Mouse (Mus musculus): ENCODE results near the gene Rbbp6. TPM values are rescaled to one million over a fixed set of nuclear protein-coding genes. Genes with fewer than 3 reads are reported as not detected.

Gene Rbbp6
- polyA plus RNA-seq (2014; fragmentation: Illumina TruSeq; extraction: RNeasy Lipid Tissue Mini Kit (QIAGEN cat#74804); ENCODE audit: low read depth, low replicate concordance), result 153 TPM

DNA sequence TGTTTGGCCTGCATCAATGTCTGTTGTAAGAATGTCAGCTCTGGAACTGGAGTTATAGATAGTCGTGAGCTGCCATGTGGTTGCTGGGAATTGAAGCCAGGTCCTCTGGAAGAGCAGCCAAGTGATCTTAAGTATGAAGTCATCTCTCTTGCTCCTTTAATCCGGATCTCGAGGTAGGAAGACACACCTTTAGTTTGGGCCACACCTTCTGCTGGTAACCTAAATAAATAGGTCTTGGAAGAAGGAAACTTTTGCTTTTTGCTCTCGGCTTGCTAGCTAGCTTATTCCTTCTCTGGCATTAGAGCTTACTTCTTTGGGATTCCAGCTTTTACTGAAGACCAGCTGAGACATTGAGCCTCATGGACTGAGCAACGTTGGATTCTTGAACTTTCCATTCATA is at the start of gene Rbbp6:
Gene Rbbp6 (plus strand): TSS at position 301 of the 400 bp plus-strand sequence.

Other genes with a start within 250 kb of the Rbbp6 start
- gene Tnrc6a, start 158.2 kb downstream of the Rbbp6 start, polyA plus RNA-seq (2014; fragmentation: Illumina TruSeq; extraction: RNeasy Lipid Tissue Mini Kit (QIAGEN cat#74804); ENCODE audit: low read depth, low replicate concordance), result 83.5 TPM
- not detected for gene Slc5a11, start 249.1 kb downstream of the Rbbp6 start, polyA plus RNA-seq (2014; fragmentation: Illumina TruSeq; extraction: RNeasy Lipid Tissue Mini Kit (QIAGEN cat#74804); ENCODE audit: low read depth, low replicate concordance)